Mouse (Mus musculus): ENCODE measurements at regions not wholly inside any gene's neighbourhood (a gene's known extent, or its start where the extent isn't known, plus 50 kb on each side); places are given as distances from the start of the nearest gene placed in this dataset.

DNA sequence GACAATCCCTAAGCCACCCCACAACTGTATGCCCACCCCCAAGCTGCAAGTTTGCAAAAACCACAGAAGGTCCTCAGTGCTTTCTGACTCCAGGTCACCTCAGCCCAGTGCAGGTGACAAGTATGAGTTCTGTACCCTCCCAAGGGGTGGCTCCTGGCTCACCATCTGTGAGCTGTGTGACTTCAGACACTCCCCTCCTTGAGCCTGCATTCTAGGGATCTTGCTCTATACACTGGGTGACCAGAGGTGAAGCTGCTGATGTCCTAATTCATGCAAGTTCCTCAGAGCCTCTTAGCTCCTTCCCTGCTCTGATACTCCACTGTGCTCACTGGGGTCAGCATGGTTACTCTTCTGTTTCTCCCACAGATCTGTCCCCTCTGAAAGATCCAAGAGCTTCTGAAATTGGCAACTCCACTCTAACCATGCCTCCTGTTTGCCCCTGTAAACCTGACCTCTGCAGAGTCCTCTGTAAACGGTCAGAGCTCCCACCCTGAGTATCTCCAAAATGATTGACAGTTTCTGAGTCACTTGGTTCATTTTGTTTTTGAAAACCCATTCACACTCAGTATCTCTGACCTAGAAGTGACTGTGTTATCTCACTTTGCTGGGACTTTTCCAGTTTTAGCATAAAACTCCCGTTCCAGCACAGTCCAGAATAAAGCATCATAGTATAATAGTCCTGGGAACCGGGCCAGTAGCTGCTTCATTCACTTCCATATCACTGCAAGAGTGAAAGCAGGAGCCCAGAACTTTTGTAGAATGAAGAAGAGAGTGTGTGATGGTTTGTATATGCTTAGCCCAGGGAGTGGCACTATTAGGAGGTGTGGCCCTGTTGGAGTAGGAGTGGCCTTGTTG is 180.7 kb upstream of the Dapk1 start:
- TF ChIP-seq POLR2AphosphoS2 (IDR thresholded peaks at IDR 0.05; ENCODE audit: insufficient read length, low read depth) (no peak), POLR2A (IDR thresholded peaks at IDR 0.05; ENCODE audit: insufficient read length, low read depth) (no peak), MAX (IDR thresholded peaks at IDR 0.05; ENCODE audit: low read depth) (no peak)

All from myocyte (in vitro differentiated cells).